Mouse (Mus musculus): ENCODE measurements at regions not wholly inside any gene's neighbourhood (a gene's known extent, or its start where the extent isn't known, plus 50 kb on each side); places are given as distances from the start of the nearest gene placed in this dataset.

DNA sequence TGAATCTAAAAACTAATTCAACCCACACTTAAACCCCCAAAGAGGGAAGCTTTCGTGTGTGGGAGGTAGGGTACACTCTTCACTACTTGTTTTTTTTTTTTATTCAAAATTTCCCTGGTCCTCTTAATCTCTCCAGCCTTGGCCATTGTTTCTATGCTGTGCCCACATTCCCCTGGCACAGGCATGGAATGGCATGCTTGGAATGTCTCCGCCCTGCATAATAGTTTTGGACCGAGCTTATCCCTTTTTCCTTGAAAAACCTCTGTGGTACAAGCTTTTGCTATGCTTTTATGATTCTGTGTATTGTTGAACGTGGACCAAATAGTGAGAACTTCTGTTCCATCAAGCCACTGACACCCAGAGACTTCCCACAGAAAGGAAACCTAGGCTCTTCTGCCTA is 126.8 kb upstream of the Bmp4 start:
- DNase-seq (ENCODE audit: low read depth) = no peak

DNA sequence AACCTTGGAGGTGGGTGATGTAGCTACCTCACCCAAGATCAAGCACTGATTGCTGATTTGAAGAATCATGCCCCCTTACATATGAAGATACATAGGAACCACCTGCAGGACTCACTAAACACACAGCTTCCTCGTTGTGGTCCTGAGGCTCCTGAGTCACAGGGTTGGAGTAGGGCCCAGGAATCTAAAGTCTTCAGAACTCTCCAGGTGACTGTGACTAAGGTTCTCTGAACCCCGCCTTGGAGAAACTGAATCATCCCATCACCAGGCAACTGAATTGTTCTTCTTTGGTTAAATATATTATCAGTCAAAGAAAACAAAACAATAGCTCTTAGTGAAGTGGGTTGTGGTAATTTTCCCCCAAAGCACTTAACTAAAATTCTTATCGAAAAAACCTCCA is 125.8 kb upstream of the Bmp4 start:
- no peak for DNase-seq (ENCODE audit: low read depth)

DNA sequence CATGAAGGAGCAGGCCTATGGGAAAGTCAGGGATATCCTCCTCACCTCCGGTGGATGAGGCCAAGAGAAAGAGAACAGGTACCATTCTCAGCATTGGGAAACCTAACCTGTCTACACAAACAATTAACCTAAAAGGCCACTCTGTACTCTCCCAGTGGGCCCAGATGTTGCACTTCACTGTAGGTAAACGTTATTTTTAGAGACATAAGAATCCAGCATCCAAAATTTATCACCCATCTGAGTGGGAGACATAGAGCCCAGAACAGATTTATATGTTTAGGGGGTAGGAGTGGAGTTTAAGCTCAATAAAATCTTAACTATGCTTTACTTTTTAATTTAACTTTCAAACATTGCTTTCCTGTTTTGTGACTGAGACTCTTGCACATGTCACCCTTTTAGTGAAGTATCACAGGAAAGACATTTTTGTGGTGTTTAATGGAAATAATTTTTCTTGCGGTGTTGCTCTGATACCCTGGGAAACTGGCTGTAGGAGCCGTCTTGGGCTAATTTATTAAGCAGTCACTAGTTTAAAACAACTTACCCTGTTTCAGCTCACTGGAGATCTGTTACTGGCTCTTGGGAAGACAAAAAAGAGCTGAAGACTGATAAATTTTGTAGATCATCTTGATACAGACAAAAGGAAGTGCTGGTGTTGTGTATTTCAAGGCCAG is 123.9 kb upstream of the Bmp4 start:
- no peak for DNase-seq (ENCODE audit: low read depth)

GRCm38 (mm10) chr14:46512118-46512517 is 121.6 kb upstream of the Bmp4 start:
- no peak for DNase-seq (ENCODE audit: low read depth)

DNA sequence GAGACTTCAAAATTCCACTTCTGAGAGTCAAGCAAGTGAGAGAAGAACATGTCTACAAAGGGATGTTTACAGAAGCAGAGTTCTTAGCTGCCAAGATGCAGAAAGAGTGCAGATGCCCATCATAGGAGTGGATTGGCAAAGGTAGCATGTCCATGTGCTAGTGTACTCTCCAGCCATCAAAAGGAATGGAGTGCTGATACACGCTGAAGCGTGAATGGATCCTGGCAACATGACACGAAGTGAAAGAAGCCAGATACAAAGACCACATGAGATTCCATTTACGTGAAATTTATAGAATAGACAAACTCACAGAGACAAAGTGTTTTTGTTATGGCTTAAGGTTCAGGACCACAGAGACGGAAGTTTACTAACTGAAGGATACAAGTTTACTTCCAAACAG is 118.4 kb upstream of the Bmp4 start:
- DNase-seq (ENCODE audit: low read depth) = no peak

GRCm38 (mm10) chr14:46505266-46505665 is 114.8 kb upstream of the Bmp4 start:
- DNase-seq (ENCODE audit: low read depth) = peak; percentile 1

DNA sequence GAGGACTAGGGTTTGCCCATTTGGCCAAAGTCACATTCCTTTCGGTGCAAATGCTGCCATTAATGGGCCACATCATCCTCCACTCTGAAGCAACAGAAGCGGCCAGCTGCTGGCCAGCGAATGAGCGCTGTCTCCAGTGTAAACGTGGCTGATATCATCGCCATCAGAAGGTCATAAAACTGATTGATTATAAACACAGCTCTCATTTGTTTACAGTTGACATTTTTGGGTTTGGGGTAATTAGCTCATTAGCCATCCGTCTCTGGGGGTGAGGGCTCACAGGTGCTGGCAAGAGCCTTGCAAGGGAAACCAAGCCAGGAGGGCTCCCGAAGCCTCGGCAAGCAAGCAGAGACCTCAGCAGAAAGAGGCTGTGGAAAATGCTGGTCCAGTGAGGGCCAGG is 101.1 kb upstream of the Bmp4 start:
- no peak for DNase-seq (ENCODE audit: low read depth)

- no peak for DNase-seq (ENCODE audit: low read depth)
These were observed 100.7 kb upstream of the Bmp4 start for GRCm38 (mm10) chr14:46491182-46491581.

DNA sequence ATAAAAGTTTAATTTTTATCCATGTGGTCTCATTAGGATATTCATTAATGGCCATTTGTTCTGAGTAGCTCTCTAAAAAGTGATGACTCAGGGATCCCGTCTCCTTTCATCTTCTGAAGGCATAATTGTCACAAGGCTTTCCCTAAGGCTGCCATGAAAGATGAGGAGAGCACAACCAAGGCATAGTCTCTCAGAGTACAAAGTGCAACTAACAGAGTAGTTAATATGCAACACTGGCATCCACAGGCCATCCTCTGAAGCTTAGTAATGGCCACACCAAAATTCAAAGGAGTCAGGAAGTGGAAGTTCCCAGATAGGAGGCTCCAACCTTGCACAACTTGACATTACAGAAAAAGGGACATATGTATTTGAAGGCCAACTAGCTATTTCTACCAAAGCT is 97.1 kb upstream of the Bmp4 start:
- no peak for DNase-seq (ENCODE audit: low read depth)

DNA sequence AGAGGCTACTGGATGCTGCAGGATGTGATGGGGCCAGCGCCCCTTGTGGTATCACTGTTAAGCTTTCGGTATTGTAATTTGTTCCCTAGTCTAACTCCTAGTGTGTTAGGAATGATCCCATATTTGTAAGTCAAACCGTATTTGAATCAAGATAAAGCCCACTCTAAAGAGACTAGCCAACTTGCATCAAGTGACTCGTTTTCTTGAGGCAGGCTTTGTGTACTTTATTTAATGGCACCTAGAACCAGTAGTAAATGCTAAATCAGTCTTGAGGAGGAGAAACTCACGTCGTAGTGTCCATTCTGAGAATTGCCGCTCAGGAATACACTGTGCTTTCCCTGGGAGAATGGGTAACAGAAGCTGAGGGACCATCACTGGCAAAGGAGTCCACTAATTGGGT is 89.9 kb upstream of the Bmp4 start:
- no peak for DNase-seq (ENCODE audit: low read depth)

GRCm38 (mm10) chr14:46475945-46476344 is 85.5 kb upstream of the Bmp4 start:
- no peak for DNase-seq (ENCODE audit: low read depth)

DNA sequence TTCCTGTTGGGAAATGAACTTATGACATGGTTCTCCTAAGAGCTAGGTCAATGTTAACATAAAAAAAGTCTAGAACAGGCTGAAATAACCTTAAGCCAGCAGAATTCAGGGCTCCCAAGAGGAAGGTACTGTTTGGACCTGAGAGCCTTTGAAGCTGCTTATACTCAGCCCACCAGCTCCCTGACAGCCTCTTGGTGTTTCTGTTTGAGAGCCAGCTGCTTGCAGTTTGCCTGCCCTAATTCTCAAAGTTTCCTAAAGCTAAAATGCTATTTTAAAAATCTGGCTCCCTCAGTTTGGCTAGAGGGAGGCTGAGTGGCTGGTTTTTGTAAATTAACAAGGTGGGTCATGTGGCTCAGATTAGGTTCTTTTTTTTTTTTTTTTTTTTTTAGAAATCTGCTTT is 72.5 kb upstream of the Bmp4 start:
- no peak for DNase-seq (ENCODE audit: low read depth)

DNA sequence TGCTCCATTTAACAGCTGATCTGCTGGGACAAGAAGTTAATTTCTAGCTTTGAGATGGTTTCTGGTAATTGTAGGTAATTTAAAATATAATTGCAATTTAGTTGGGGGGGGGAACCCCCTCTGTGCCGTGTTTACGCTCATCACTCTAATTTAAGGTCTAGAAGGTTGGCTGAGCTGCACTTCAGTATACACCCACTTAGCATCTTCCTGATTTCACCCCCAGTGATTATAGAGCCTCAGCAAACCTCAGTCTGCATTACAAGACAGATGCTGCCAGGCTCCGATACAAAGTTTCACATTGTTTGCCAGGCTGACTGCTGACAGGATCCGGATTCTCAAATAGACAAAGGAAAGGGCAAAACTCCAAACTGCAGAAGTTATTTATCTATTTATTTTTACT is 71.5 kb upstream of the Bmp4 start:
- DNase-seq (ENCODE audit: low read depth) = no peak

DNA sequence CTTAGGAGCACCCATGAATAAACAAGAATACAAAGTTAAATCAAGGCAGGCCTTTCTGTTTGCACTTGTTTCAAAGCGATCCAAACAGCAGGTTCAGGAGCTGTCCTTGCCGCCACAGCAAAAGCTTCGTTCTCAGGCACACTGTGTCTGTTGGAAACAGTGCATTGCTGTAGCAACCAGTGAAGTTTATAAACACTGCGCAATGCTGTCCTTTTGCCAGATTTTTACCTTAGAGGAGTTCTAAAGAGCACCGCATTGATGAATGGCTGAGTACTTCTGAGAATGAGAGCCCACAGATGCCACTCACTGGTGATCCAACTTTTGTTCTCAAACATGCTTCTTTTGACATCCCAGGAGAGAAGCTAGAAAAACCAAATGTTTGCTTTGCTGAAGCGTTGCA is 64.0 kb upstream of the Bmp4 start:
- DNase-seq (ENCODE audit: low read depth) = no peak

DNA sequence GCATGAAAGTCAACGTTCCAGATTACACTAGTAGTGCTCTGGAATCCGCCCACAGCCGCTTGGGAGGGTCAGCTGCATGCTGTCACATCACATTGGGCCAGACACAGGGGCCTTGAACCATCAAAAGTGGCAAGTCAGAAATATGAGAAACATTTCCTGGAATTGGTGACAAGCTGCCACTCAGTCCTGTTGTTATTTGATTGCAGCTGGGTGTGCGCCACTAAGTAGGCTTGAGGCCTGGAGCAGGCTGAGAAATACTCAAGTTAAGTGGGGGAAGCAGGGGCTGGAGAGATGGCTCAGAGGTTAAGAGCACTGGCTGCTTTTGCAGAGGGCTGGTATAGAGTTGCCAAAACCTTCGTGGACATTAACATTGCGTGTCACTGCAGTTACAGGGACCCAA is 51.2 kb upstream of the Bmp4 start:
- DNase-seq (ENCODE audit: low read depth) = no peak
